Mouse (Mus musculus): Measurements from ENCODE around the gene Lgals9.

- TF ChIP-seq POLR2A (IDR thresholded peaks at IDR 0.05; ENCODE audit: extremely low read depth, insufficient read depth, low read length): no peak
- TF ChIP-seq CTCF (IDR thresholded peaks at IDR 0.05; ENCODE audit: extremely low read depth, insufficient read depth, low read length): no peak
Observed at GRCm38 (mm10) chr11:78972328-78972727, 12.4 kb downstream of the Lgals9 start.
